Mouse (Mus musculus): ENCODE data around the gene Zgpat.
A peak's percentile ranks its signal among the peaks of the same experiment; 100 is the strongest.

The Zgpat gene

GRCm38 (mm10) chr2:181384919-181385391 lies 20.2 kb downstream of the Zgpat start:
- DNase-seq (ENCODE audit: low spot score in 2 of 2) = peak in 1 of 2 experiments; percentile 51

GRCm38 (mm10) chr2:181385885-181386284 lies 21.2 kb downstream of the Zgpat start:
- peak in 1 of 2 experiments; percentile 52 for DNase-seq (ENCODE audit: low spot score in 2 of 2)

- peak in 1 of 2 experiments; percentile 53 for DNase-seq (ENCODE audit: low spot score in 2 of 2)
Observed at GRCm38 (mm10) chr2:181386663-181387210, 22.0 kb downstream of the Zgpat start.

- no peak for DNase-seq (ENCODE audit: low spot score in 2 of 2)
Observed at GRCm38 (mm10) chr2:181390136-181390870, 25.6 kb downstream of the Zgpat start.

- DNase-seq (ENCODE audit: low spot score in 2 of 2) = peak in 1 of 2 experiments; percentile 58
Observed at GRCm38 (mm10) chr2:181391022-181391421, 26.3 kb downstream of the Zgpat start.

GRCm38 (mm10) chr2:181391541-181391940 lies 26.8 kb downstream of the Zgpat start:
- DNase-seq (ENCODE audit: low spot score in 2 of 2) = no peak

- peak; percentile 78 to 91 for DNase-seq (ENCODE audit: low spot score in 2 of 2)
Observed at GRCm38 (mm10) chr2:181392600-181393213, 28.0 kb downstream of the Zgpat start.

- no peak for DNase-seq (ENCODE audit: low spot score in 2 of 2)
Observed at GRCm38 (mm10) chr2:181394086-181394485, 29.4 kb downstream of the Zgpat start.

- no peak for DNase-seq (ENCODE audit: low spot score in 2 of 2)
Observed at GRCm38 (mm10) chr2:181397207-181397761, 32.6 kb downstream of the Zgpat start.

GRCm38 (mm10) chr2:181401497-181401896 lies 36.8 kb downstream of the Zgpat start:
- no peak for DNase-seq (ENCODE audit: low spot score in 2 of 2)

- DNase-seq (ENCODE audit: low spot score in 2 of 2) = no peak
Observed at GRCm38 (mm10) chr2:181403722-181404121, 39.0 kb downstream of the Zgpat start.

- peak in 1 of 2 experiments; percentile 56 for DNase-seq (ENCODE audit: low spot score in 2 of 2)
Observed at GRCm38 (mm10) chr2:181409643-181410042, 44.9 kb downstream of the Zgpat start.

- DNase-seq (ENCODE audit: low spot score in 2 of 2) = peak; percentile 57 to 71
Observed at GRCm38 (mm10) chr2:181410760-181411473, 46.2 kb downstream of the Zgpat start.

- no peak for DNase-seq (ENCODE audit: low spot score in 2 of 2)
Observed at GRCm38 (mm10) chr2:181413141-181413540, 48.4 kb downstream of the Zgpat start.

GRCm38 (mm10) chr2:181415945-181416344 lies 51.2 kb downstream of the Zgpat start:
- DNase-seq (ENCODE audit: low spot score in 2 of 2) = no peak

- no peak for DNase-seq (ENCODE audit: low spot score in 2 of 2)
Observed at GRCm38 (mm10) chr2:181419359-181419758, 54.6 kb downstream of the Zgpat start.

- no peak for DNase-seq (ENCODE audit: low spot score in 2 of 2)
Observed at GRCm38 (mm10) chr2:181420426-181420825, 55.7 kb downstream of the Zgpat start.

- no peak for DNase-seq (ENCODE audit: low spot score in 2 of 2)
Observed at GRCm38 (mm10) chr2:181420903-181421638, 56.3 kb downstream of the Zgpat start.

GRCm38 (mm10) chr2:181423834-181424233 lies 59.1 kb downstream of the Zgpat start:
- no peak for DNase-seq (ENCODE audit: low spot score in 2 of 2)
